Mouse (Mus musculus) thymus, adult 2 months (tissue): ENCODE results near the gene Gm11627.

Experiments
- CTCF ChIP-seq: fragments of 200-500 bp; IDR thresholded peaks from 2 replicates; pipeline ENCODE4 v1.5.1; 2012; ENCODE audit warnings: mild to moderate bottlenecking, control low read depth, low read length, moderate library complexity, borderline replicate concordance; ENCODE audit not compliant: control insufficient read depth, poor library complexity, insufficient read depth; ENCODE audit errors: extremely low read depth
- POLR2A ChIP-seq: fragments of 200-500 bp; IDR thresholded peaks from 2 replicates; pipeline ENCODE4 v1.6.1; 2012; ENCODE audit warnings: mild to moderate bottlenecking, low read length, control low read depth, moderate library complexity; ENCODE audit not compliant: control insufficient read depth, poor library complexity, insufficient read depth; ENCODE audit errors: extremely low read depth

DNA sequence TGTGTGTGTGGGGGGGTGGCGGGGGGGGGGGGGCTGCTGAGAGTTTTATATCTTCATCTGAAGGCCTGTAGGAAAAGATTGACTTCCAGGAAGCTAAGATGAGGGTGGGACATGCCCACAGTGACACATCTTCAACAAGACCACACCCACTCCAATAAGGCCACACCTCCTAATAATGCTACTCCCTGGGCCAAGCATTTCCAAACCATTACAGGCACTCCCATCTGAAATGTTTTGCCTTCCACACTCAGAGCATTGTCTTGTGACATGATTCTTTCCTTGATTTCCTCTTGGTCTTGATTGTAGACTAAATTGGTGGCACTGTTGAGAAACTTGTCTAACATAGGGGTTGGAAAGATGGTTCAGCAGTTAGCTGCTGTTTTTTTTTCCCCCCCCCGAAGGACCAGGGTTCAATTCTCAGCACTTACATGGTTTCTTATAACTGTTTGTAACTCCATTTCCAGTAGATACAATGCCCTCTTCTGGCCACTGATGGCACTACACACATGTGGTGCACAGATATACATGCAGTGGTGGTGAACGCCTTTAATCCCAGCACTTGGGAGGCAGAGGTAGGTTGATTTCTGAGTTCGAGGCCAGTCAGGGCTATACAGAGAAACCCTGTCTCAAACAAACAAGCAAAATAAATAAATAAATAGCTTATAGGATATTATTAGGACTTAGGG, 7.3 kb upstream of the Gm11627 start:
- TF ChIP-seq POLR2A, result no peak
- no peak for TF ChIP-seq CTCF
